Mouse (Mus musculus): ENCODE results near the gene App. TPM values are rescaled to one million over a fixed set of nuclear protein-coding genes. Genes with fewer than 3 reads are reported as not detected.
A peak's percentile ranks its signal among the peaks of the same experiment; 100 is the strongest.

Gene App
- polyA plus RNA-seq, 1 experiment from 2014 or later, result 360 TPM

- 54% methylated on average over 4 of the region's 4 CpGs for WGBS
- Histone ChIP-seq H3K4me2 (ENCODE audit: low read length) (0 out of 2 replicates have a peak overlapping the region, but pooled peaks have one; percentile 7), H3K4me1 (replicated peaks; ENCODE audit: insufficient read depth, low read length) (peaks cover 24% of the 10 kb centered on the region), H3K9me3 (replicated peaks; ENCODE audit: low read length) (no peaks in the 10 kb centered on the region), H3K36me3 (ENCODE audit: insufficient read depth, low read length) (no peaks in the 10 kb centered on the region), H3K27ac (peak overlapping the region; percentile 38; the same call in 1 of the 2 replicates), H3K27me3 (ENCODE audit: insufficient read depth, low read length) (no peaks in the 10 kb centered on the region), H3K9ac (ENCODE audit: low read depth, low read length) (no peak overlapping the region; the same call in 1 of the 2 replicates), H3K4me3 (replicated peaks; ENCODE audit: low read depth, low read length) (no peak overlapping the region)
- TF ChIP-seq CTCF (IDR thresholded peaks at IDR 0.05; ENCODE audit: low read depth), result no peak
- ATAC-seq (replicated peaks; ENCODE audit: low FRiP score, low read depth) (no peak), DNase-seq (ENCODE audit: low spot score) (no peak)
Observed at GRCm38 (mm10) chr16:85166205-85166604, 7.4 kb downstream of the App start.

- no peak for ATAC-seq (replicated peaks; ENCODE audit: low FRiP score, low read depth)
- DNase-seq (ENCODE audit: low spot score), result no peak
- H3K9ac ChIP-seq (ENCODE audit: low read depth, low read length), result no peak overlapping the region
- H3K36me3 ChIP-seq (ENCODE audit: insufficient read depth, low read length), result no peaks in the 10 kb centered on the region
- peaks cover 18% of the 10 kb centered on the region for H3K4me1 ChIP-seq (replicated peaks; ENCODE audit: insufficient read depth, low read length)
- H3K4me3 ChIP-seq (replicated peaks; ENCODE audit: low read depth, low read length), result no peak overlapping the region
- 34% methylated on average over 7 of the region's 7 CpGs for WGBS
- 0 out of 2 replicates have a peak overlapping the region, but pooled peaks have one; percentile 38 for H3K27ac ChIP-seq
- no peaks in the 10 kb centered on the region for H3K27me3 ChIP-seq (ENCODE audit: insufficient read depth, low read length)
- H3K4me2 ChIP-seq (ENCODE audit: low read length), result no peak overlapping the region
- no peak for TF ChIP-seq CTCF (IDR thresholded peaks at IDR 0.05; ENCODE audit: low read depth)
- H3K9me3 ChIP-seq (replicated peaks; ENCODE audit: low read length), result no peaks in the 10 kb centered on the region
Observed at GRCm38 (mm10) chr16:85165631-85166030, 7.9 kb downstream of the App start.

- H3K4me3 ChIP-seq (replicated peaks; ENCODE audit: low read depth, low read length), result no peak overlapping the region
- H3K36me3 ChIP-seq (ENCODE audit: insufficient read depth, low read length), result no peaks in the 10 kb centered on the region
- DNase-seq (ENCODE audit: low spot score), result peak; percentile 78
- no peak overlapping the region for H3K9ac ChIP-seq (ENCODE audit: low read depth, low read length)
- WGBS, result 37% methylated on average over 7 of the region's 7 CpGs
- H3K9me3 ChIP-seq (replicated peaks; ENCODE audit: low read length), result no peaks in the 10 kb centered on the region
- no peak for ATAC-seq (replicated peaks; ENCODE audit: low FRiP score, low read depth)
- H3K27ac ChIP-seq, result no peak overlapping the region
- TF ChIP-seq CTCF (IDR thresholded peaks at IDR 0.05; ENCODE audit: low read depth), result no peak
- no peaks in the 10 kb centered on the region for H3K27me3 ChIP-seq (ENCODE audit: insufficient read depth, low read length)
- no peak overlapping the region for H3K4me2 ChIP-seq (ENCODE audit: low read length)
- peaks cover 19% of the 10 kb centered on the region for H3K4me1 ChIP-seq (replicated peaks; ENCODE audit: insufficient read depth, low read length)
Observed at GRCm38 (mm10) chr16:85165177-85165576, 8.4 kb downstream of the App start.

GRCm38 (mm10) chr16:85162779-85163178 lies 10.8 kb downstream of the App start:
- ATAC-seq (replicated peaks; ENCODE audit: low FRiP score, low read depth) (no peak), DNase-seq (ENCODE audit: low spot score) (no peak)
- Histone ChIP-seq H3K27me3 (ENCODE audit: insufficient read depth, low read length) (no peaks in the 10 kb centered on the region), H3K9me3 (replicated peaks; ENCODE audit: low read length) (no peaks in the 10 kb centered on the region), H3K27ac (no peak overlapping the region), H3K36me3 (ENCODE audit: insufficient read depth, low read length) (no peaks in the 10 kb centered on the region), H3K4me3 (replicated peaks; ENCODE audit: low read depth, low read length) (no peak overlapping the region), H3K4me2 (ENCODE audit: low read length) (no peak overlapping the region), H3K9ac (ENCODE audit: low read depth, low read length) (no peak overlapping the region), H3K4me1 (replicated peaks; ENCODE audit: insufficient read depth, low read length) (peaks cover 19% of the 10 kb centered on the region)
- 80% methylated on average over 6 of the region's 6 CpGs for WGBS
- TF ChIP-seq CTCF (IDR thresholded peaks at IDR 0.05; ENCODE audit: low read depth), result no peak

- no peak for TF ChIP-seq CTCF (IDR thresholded peaks at IDR 0.05; ENCODE audit: low read depth)
- Histone ChIP-seq H3K27me3 (ENCODE audit: insufficient read depth, low read length) (no peaks in the 10 kb centered on the region), H3K4me1 (replicated peaks; ENCODE audit: insufficient read depth, low read length) (peaks cover 16% of the 10 kb centered on the region; the same call in 1 of the 2 replicates), H3K27ac (0 out of 2 replicates have a peak overlapping the region, but pooled peaks have one; percentile 38), H3K9me3 (replicated peaks; ENCODE audit: low read length) (no peaks in the 10 kb centered on the region), H3K4me2 (ENCODE audit: low read length) (no peak overlapping the region), H3K9ac (ENCODE audit: low read depth, low read length) (no peak overlapping the region), H3K4me3 (replicated peaks; ENCODE audit: low read depth, low read length) (no peak overlapping the region), H3K36me3 (ENCODE audit: insufficient read depth, low read length) (no peaks in the 10 kb centered on the region)
- 44% methylated on average over 2 of the region's 2 CpGs for WGBS
- ATAC-seq (replicated peaks; ENCODE audit: low FRiP score, low read depth) (peak; percentile 43; the same call in 1 of the 2 replicates), DNase-seq (ENCODE audit: low spot score) (no peak)
Observed at GRCm38 (mm10) chr16:85160140-85160539, 13.4 kb downstream of the App start.

GRCm38 (mm10) chr16:85157796-85158546 lies 15.6 kb downstream of the App start:
- no peaks in the 10 kb centered on the region for H3K9me3 ChIP-seq (replicated peaks; ENCODE audit: low read length)
- H3K4me3 ChIP-seq (replicated peaks; ENCODE audit: low read depth, low read length), result no peak overlapping the region
- H3K9ac ChIP-seq (ENCODE audit: low read depth, low read length), result no peak overlapping the region
- ATAC-seq (replicated peaks; ENCODE audit: low FRiP score, low read depth) (no peak), DNase-seq (ENCODE audit: low spot score) (peak; percentile 54)
- H3K27me3 ChIP-seq (ENCODE audit: insufficient read depth, low read length), result no peaks in the 10 kb centered on the region
- H3K4me2 ChIP-seq (ENCODE audit: low read length), result no peak overlapping the region
- no peak overlapping the region for H3K27ac ChIP-seq
- peaks cover 22% of the 10 kb centered on the region for H3K4me1 ChIP-seq (replicated peaks; ENCODE audit: insufficient read depth, low read length)
- TF ChIP-seq CTCF (IDR thresholded peaks at IDR 0.05; ENCODE audit: low read depth), result no peak
- H3K36me3 ChIP-seq (ENCODE audit: insufficient read depth, low read length), result no peaks in the 10 kb centered on the region
- 43% methylated on average over 11 of the region's 11 CpGs for WGBS

Measured in kidney, postnatal 0 days (tissue).